Mouse (Mus musculus) activated CD4-positive, CD25-positive, alpha-beta regulatory T cell (primary cell): ENCODE measurements around the gene Vmn1r217. TPM values are rescaled to one million over a fixed set of nuclear protein-coding genes. Genes with fewer than 3 reads are reported as not detected.

Source experiments
- polyA plus RNA-seq, 2 experiments: library from polyadenylated mRNA; unstranded; fragments of 100-300 nt; shearing (Covaris generic); gene quantifications; one replicate each; pipeline ENCODE4 v1.2.1; 2017

Vmn1r217 gene
- polyA plus RNA-seq: not detected

DNA sequence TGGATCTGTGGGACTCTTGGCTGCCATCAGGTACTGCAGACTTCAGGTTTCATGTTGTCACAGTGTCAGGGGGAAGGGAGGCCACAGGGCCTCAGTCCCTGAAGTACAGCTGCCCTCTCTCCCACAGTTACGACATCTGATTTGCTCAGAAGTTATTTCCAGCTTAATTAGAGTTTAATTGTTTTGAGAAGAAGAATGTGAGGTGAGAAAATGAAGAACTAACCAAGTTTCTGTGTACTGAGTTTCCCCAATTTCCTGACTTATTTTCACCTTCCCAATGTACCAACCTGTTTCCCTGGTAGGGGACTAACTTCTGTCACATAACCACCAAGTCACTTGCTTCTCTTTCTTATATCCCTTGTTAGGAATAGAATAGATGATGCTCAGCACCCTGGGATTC, at the start of gene Vmn1r217:
Vmn1r217 (minus strand) TSS at position 101 of the 400 bp plus-strand sequence.

DNA sequence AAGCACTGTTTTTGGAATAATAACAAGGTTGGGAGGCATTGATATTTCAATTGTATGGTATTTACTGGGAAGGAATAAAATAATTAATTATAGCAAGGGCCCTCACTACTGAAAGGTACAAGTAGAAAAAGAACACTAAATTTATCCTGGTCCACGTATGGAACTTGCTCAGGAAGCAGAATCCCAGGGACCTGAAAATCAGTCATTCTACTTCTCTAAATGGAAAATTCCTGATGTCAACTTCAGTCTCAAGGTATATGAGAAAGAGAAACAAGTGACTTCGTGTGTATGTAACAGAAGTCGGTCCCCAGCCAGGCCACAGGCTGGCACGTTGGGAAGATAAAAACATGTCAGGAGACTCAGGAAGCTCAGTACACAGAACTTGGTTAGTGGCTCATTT, 41.0 kb upstream of the Vmn1r217 start, which contains the start of gene Vmn1r219:
Vmn1r219 (plus strand) TSS at position 301 of the 400 bp plus-strand sequence.

DNA sequence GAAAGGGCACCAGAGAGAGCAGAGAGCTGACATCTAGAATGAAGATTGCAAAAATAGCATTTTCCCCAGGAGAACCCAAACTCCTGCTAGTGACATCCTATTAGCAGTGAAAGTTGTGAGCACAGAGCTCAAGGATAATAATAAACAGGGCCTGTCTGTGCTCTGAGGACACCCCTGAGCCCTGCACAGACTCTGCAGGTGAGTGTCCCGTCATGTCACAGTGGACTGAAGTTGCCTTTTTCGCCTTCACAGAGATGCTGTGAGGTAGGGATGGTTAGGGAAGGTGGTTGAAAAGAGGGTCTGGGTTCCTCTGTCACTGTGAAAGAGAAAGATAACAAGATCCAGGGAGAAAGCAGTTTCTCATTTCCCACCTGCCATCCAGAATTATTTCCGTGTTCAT, 15.1 kb upstream of the Vmn1r217 start, which contains the start of gene Vmn1r218:
Vmn1r218 (plus strand) TSS at position 57 of the 400 bp plus-strand sequence.

DNA sequence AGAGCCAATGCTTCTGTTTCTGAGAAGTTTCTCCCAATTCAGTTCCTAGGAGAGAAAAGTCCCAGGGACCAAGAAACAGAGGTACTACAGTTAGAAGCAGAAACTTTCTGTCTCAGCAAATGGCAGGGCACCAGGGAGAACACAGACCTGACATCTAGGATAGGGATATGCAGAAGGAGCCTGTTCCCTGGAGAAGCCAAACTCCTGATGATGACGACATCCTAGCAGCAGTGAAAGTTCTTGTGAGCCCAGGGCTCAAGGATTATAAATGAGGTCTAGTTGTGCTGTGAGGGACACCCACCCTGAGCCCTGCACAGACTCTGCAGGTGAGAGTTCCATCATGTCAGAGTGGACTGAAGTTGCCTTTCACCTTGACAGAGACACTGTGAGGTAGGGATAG, 50.3 kb downstream of the Vmn1r217 start, which contains the start of gene Vmn1r215:
Vmn1r215 (plus strand) TSS at position 301 of the 400 bp plus-strand sequence.

Other genes with a start within 250 kb of the Vmn1r217 start
- not detected for gene Vmn1r212, start 234.0 kb downstream of the Vmn1r217 start, polyA plus RNA-seq
- gene Vmn1r213, start 110.6 kb downstream of the Vmn1r217 start, polyA plus RNA-seq: under 1 TPM in 1 of 2 experiments, not detected in 1; 0.11 TPM
- under 1 TPM in 1 of 2 experiments, not detected in 1; 0.25 TPM for gene Vmn1r214, start 87.8 kb downstream of the Vmn1r217 start, polyA plus RNA-seq
- not detected for gene Vmn1r215, start 50.2 kb downstream of the Vmn1r217 start, polyA plus RNA-seq
- gene Vmn1r218, start 14.9 kb upstream of the Vmn1r217 start, polyA plus RNA-seq: under 1 TPM in 1 of 2 experiments, not detected in 1; 0.05 TPM
- gene Vmn1r219, start 41.1 kb upstream of the Vmn1r217 start, polyA plus RNA-seq: not detected
- under 1 TPM in 1 of 2 experiments, not detected in 1; 0.23 TPM for gene Vmn1r220, start 69.7 kb upstream of the Vmn1r217 start, polyA plus RNA-seq
- under 1 TPM in 1 of 2 experiments, not detected in 1; 0.21 TPM for gene Vmn1r221, start 95.9 kb upstream of the Vmn1r217 start, polyA plus RNA-seq
- gene Vmn1r222, start 117.7 kb upstream of the Vmn1r217 start, polyA plus RNA-seq: not detected
- gene Vmn1r223, start 128.9 kb upstream of the Vmn1r217 start, polyA plus RNA-seq: not detected